Mouse (Mus musculus): Measurements from ENCODE around the gene Eef2kmt.
"Not testable (repeated sequence)": the region's sequence is repeated elsewhere in the genome, so short reads cannot be mapped to it uniquely, and the experiment has no call there.

Gene Eef2kmt

DNA sequence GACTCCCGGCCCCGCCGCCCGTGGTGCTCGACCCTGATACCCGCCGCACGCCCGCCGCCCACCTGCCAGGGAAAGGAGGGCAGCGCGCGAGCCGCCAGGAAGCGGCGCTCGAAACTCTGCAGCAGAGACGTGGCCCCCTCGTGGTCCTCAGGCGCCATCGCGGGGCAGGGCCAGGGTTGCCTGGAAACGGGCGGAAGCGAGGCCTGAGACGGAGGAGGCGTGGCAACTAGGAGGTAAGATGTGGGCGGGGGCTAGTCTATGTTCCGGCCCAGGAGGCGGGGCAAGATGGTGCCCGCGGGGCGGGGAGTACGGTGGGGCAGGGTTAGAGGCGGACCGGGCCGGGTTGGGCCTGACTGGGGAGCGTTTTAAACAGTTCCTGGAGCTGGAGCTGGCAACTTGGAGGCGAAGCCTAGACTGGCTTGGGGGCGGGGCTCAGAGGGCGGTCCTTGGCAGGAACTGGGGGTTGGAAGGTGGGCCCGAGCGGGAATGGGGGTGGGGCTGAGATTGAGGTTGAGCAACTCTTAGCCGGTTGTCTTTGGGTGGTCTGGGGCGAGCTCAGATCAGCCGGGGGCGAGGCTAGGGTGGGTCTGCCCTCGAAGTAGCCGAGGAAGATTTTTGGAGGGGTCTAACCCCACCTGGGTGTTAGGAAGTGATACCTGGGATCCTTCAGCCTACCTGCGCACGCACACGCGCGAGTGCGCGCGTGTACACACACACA lies at the start of gene Eef2kmt:
Eef2kmt (minus strand) TSS at position 205 of the 718 bp plus-strand sequence.
- DNase-seq (ENCODE audit: low spot score), result peak; percentile 98

DNA sequence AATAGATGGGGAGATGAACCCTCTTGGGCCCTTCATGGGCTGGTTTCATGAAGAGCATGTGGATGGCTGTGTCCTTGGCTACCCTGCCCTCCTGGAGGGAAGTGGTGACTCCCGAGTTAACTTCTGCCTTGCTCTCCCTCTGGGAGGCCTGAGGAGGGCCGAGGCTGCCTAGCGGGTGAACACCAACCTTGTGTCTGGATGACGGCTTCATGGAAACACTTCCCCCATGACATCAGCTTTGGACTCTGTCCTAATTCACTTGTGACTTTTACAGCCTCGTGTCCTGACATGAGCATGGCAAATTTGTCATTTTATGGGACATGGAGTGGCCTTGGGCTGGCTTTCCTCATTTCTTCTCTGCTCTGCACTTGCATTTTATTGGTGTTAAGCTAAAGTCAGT lies 39.5 kb upstream of the Eef2kmt start:
- no peak for DNase-seq (ENCODE audit: low spot score)

DNA sequence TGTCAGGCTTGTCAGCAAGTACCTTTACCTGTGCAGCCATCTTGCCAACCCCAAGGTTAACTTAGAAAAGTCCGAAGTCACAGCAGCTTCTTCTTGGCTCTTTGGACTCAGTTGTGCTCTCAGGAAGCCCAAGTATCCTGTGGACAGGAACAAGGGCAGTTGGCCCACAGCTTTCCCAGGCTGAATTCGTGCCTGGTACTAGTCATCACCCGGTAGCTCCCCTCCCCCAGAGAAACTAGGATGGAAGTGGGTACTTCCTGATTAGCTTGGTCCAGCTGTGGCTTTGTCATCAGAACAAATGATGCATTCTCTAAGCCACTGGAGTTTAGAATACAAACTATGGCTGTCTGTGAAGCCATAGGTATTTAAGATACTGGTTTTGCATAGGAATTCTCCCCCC lies 29.6 kb upstream of the Eef2kmt start:
- DNase-seq (ENCODE audit: low spot score), result no peak

DNA sequence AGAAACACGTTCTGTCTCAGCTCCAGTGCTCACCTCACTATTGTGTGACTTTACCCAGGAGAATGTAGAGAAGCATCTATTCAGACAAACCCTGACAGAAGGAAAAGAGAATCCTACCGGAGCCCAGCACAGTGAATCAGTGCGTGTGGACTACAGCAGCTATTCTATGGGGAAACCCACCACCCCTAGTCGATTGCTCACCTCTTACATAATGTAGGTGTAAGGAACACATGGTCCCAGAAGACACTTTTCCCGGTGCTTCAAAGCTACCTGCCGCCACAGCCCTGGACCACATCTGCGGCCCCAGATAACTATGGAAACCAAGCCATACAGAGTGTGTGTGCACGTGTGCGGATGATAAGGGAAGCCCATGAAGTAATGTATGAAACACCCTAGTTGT lies 26.9 kb upstream of the Eef2kmt start:
- no peak for DNase-seq (ENCODE audit: low spot score)

DNA sequence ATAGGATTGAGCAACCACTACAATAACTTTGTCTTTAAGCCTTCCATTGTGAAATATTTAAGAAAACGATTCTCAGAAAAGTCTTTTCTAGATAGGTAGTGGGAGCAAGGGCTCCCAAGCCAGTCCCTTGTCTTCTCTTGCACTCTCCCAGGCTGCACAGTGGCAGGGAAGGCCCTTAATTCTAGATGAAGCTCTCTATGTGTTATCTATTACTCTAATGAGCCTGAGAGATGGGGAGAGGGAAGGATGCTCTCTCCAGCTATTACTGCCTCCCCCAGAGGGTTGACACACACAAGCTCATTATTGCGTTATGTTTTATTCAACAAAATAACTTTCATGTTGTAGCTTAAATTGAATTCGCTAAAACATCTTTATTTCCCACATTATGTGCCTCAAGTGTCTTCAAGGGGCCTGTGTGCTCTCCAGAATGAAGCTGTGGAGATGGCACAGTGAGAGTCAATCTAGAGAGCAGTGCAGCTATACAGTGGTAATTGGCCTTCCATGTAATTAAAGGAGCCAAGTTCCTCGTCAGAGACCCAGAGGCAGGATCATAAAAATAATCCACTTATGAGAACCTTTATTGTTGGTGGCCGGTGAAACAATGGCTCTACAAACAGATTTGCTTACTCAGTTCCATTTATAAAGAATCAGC lies 23.9 kb upstream of the Eef2kmt start:
- no peak for DNase-seq (ENCODE audit: low spot score)

DNA sequence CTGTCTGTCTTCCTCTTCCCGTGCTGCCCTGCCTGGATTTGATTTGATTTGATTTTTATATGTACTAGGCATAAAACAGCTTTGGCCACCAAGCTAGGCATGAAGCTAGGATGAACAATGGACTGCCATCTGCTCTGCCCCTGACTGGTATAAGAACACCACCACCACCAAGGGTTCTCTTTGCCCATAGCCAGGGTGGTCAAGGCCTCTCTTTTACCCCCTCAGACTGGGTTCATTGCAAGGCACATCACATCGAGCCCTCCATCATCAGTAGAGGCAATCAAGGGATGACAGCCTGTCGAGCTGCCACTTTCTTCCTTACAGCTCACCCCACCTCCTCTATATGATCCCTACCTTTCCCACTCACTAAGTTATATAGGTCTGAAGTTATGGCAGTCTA lies 16.6 kb upstream of the Eef2kmt start:
- no peak for DNase-seq (ENCODE audit: low spot score)

DNA sequence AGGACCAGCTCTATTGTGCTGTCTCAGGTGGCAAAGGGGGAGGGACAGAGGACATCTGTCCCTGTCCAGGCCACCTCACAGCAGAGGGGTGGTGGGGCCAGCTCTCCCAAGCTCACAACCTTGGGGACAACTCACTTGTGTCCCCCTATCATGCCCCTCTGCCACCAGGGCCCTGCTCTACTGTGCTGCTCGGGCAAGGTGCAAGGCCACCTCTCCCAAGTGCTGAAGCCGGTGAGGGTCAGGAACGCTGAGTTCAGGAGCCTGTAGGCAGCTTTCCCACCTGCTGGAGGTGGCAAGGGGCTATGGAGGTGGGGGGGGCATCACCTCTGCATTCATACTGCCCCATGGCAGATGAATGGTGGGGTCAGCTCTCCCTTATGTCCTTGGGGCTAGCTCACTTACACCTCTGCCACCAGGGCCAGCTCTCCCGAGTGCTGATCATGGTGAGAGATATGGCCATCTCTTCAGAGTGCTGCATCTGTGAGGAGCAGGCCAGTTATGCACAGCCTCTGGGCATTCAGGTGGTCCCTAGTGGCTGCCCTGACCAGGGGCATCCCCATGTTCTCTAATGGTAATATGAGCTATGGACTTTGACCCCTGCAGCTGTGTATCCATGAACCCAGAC lies 15.7 kb upstream of the Eef2kmt start:
- no peak for DNase-seq (ENCODE audit: low spot score)

DNA sequence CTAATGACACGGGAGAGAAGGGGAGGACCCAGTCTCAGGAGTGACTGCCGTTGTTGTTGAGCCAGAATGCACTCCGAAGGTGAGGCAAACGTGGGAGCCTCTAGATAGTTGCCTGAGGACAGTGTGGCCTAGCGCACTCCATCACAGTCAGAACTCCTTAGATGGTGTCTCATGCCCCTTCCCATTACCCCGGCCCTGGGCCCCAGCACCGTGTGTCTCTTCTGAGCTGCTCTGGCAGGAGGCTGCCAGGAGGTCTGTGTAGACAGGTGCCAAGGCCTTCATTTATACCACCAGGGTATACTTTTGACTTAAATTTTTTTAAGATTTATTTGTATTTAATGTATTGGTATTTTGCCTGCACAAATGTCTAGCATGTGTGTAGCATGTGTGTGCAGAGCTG lies 8.1 kb upstream of the Eef2kmt start:
- DNase-seq (ENCODE audit: low spot score), result no peak

DNA sequence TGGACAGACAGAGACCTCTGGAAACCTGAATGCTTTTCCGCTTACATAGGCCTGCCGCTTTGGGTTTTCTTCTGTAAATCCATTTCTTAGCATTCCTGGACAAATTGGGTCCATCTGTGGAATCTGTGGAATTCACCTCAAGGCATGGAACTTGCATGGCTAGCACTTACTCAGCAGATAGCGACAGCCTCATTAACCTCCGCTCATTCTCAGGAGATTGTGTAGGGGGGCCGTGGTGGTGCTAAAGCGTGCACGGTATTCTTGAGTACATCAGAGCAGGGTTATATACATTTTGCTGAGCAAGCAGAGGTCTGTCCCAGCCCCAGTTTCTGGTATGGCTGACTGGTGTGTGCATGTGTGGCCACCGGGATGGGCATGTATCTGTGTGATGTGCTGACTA lies 7.4 kb upstream of the Eef2kmt start:
- no peak for DNase-seq (ENCODE audit: low spot score)

DNA sequence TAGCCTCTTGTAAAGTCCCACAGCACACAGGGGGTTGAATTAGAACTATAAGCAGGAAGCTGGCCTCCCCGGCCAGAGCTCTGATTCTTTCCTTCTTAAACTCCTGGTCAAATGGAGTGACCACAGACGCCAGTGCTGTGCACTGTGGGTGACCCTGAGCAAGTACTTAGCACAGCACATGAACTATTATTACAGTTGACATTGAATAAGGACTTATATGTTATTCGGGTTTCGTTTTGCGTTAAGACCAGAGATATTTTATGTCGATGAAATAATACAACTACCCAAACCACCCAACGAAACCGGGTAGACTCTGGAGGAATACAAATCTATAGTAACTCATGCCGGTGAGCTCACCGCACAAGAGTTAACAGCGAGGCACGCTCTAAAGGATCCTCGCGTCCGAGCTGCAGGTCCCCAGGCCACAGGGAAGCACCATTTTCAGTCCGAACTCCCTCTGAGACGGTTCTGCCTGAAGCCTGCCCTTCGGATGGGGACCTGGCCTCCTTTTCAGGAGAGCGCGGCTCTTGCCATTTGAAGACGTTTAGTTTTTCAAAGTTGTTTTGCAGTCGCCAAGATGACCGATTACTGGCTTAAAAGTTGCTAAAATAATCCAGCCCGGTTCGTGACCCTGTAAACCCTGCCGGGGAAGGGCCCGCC lies 572 bp downstream of the Eef2kmt start:
- DNase-seq (ENCODE audit: low spot score), result no peak

DNA sequence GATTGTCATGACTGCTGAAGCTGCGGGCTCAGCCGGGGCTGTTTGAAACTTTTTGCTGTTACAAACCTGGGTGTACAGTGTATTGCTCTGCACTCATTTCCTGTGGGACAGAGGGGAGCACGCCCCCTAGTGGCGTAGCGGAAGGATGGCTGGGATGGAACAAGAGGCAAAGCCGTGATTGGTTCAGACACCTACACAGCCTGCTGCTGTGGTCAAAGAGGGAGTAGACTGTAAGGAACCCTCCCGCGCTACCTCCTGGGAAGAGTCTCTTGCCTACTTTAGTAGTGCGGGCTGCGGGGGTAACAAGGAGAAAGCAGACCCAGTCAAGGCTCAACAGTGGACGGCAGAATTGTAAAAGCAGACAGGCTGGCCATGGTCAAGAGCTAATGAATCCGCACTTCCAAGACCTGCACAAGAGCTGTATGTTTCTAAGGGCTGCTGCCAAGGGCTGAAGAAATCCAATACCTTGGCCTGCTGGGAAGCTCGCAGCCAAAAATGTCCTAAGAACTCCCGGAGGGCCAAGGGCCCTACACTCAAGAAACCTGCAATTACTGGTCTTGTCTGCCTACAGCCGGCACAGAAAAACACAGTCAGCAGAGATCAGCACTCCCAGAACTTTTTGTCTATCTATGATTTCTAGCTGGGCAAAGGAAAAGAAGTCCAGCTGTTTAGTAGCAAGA lies 1.3 kb downstream of the Eef2kmt start:
- peak; percentile 77 for DNase-seq (ENCODE audit: low spot score)

DNA sequence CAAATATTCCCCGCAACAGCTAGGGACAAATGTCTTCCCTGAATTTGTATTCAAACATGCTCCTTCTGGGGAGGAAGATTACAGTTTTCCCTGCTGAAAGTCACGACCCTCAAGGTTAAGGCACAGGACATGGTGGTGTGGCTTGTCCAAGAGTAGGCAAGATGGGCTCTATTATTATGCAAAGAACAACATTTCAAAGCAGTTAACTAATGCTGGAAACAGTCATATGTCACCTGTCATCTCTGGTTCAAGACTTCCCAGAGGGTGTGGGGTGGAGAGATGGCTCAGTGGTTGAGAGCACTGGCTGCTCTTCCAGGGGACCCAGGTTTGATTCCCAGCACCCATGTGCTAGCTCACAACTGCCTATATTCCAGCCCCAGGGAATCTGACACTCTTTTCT lies 3.5 kb downstream of the Eef2kmt start:
- DNase-seq (ENCODE audit: low spot score), result no peak

DNA sequence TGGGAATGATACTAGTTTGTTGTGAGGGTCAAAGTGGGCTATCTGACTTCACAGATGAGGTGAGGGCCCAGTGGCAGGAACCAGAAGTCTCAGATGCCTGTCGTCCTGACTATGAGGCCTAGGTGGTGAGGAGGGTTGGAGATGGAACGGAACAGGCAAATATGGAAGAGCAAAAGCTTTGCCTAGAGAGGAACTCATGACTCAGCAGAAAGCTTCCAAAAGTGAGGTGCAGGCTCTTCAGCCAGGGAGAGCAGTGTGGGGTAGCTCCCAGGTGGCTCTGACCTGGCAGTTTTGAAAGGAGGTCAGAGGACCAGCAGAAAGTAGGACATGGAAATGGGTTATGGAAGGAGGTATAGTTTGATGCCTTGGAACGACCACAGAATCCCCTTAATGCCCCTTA lies 4.9 kb downstream of the Eef2kmt start:
- DNase-seq (ENCODE audit: low spot score), result no peak

DNA sequence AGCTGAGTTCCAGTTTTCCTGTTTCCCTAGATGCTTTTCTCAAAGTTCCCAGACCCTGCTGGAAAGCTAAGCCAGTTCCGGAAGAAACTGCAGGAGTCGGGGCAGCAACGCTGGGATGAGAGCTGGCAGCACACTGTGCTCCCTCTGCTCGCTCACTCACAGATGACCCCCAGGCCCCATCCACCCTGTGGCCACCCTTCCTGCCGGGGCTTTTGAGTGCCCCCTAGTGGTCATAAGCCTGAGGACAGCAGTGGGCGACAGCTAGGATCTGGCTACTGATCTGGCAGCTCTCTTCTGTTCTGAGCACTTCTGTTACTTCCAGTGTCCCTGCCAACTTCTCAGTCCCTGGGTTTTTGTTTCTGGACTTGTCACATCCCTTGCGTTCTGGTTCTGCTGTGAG lies 11.4 kb downstream of the Eef2kmt start:
- peak; percentile 55 for DNase-seq (ENCODE audit: low spot score)

DNA sequence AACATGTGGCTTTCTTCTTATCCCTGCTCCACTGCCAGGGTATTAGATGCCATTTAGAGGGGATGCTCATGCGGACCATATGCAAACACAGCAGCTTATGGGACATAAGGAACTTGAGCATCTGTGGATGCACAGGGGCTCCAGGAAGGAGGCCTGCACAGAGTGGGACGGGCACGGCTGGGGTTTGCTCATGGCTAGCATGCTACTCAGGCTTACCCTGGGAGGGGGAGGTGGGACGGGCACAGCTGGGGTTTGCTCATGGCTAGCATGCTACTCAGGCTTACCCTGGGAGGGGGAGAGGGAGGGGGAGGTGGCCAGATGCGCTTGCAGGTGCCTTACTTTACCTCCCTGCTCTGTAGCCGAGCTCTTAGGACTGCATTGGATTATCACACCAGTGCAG lies 12.9 kb downstream of the Eef2kmt start:
- DNase-seq (ENCODE audit: low spot score), result no peak

DNA sequence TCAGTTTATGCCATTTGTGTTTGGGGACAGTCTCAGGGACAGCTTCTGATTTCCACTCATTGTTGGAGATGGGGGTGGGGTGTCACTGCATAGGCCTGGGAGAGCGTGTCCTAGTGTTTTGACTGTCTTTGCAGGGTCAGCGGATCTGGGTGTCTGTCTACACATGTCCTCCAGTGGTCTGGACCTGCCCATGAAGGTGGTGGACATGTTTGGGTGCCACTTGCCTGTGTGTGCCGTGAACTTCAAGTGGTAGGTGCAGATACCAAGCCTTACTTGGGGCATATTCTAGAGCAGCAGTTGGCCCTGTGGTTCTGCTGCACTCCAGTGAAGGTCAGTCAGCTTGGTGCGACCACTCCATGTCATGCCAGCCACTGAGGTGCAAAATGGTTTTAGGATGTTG lies 13.4 kb downstream of the Eef2kmt start:
- DNase-seq (ENCODE audit: low spot score), result no peak

DNA sequence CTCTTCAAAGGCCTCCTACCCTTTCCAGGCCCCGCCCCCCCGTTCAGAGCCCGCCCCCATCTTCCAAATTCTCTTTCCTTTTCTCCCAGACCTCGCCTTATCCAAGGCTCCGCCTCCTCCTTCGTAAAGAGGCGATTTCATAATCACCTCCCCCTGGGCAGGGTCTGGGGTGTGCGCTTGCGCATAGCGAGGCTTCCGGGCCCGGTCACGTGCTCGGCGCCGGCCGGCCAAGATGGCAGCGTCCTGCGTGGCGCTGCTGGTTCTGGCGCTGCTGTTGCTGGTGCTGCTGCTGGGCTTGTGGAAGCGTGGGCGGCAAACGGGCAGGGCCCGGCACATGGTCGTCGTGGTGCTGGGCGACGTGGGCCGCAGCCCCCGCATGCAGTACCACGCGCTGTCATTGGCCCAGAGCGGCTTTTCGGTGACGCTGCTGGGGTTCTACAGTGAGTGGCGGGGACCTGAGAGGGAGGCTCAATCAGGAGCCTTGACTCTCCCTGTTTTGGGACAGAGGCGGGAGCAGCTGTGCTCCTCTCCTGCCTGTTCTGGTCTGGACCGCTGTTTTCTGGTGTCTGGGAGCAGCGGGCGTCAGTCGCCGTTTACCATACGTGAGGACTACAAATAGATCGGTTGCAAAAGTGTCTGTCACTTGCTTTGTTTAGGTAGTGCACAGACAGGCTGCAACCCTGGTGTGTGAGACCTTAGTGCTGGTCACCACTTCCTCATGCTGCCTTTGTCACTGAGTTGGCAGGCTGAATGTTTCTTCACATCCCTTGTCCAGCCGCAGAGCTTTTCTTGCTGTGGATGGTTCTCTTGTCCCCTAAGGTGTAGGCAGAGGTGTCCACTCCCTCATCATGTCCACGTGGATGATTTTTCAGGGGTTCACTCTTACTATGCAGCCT lies 22.1 kb downstream of the Eef2kmt start, which contains the start of gene Alg1:
Alg1 (plus strand) TSS at position 204 of the 896 bp plus-strand sequence.
- peak; percentile 90 for DNase-seq (ENCODE audit: low spot score)

DNA sequence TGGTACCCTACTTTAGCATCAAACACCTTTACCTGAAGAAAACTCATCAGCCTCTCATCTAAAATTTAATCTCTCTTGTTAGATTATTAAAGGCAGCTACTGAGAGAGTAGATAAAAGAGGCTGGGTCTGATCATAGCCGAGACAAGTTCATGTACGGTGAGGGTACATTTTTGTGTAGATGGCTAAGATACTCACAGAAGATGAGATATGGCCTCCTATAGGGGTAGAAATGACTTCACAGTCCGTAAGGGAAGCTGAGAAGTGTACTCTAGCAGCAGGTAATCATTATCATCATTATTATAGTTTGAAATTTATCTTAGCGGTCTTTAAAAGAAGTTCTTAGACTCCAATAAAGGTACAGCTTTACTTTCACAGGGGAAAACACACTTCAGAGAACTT lies 22.8 kb downstream of the Eef2kmt start:
- DNase-seq (ENCODE audit: low spot score), result no peak

DNA sequence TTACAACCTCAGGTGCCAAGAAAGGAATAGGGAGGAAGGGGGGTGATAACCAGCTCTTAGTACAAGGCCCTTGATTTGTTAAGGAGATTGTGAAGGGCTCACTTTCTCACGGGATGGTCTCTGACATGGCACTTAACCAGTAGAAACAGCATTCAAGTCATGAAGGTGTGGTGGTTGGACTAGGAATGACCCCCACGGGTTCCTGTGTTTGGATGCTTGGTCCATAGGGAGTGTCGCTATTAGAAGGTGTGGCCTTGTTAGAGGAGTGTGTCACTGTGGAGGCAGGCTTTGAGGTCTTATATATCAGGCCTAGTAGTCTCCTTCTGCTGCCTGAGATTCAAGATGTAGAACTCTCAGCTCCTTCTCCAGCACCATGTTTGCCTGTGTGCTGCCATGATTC lies 27.7 kb downstream of the Eef2kmt start:
- not testable (repeated sequence) for DNase-seq (ENCODE audit: low spot score)

DNA sequence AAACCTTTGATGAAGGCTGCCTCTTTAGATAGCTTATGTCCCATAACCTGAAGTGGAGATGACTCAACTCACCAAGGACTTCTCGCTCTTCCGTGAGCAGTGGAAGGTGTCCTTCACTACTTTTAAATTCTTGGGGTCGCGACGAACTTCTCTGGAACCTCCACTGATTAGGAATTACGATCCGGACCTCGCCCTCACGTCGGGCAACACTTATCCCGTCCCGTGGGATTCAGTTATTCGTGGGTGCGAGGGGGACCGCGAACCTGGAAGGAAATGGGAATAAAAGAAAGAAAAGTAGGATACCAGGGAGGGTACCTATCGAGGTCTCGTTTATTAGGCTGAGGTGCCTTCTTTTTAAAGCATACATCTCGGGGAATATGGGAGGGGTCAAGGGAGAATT lies 28.3 kb downstream of the Eef2kmt start:
- not testable (repeated sequence) for DNase-seq (ENCODE audit: low spot score)

DNA sequence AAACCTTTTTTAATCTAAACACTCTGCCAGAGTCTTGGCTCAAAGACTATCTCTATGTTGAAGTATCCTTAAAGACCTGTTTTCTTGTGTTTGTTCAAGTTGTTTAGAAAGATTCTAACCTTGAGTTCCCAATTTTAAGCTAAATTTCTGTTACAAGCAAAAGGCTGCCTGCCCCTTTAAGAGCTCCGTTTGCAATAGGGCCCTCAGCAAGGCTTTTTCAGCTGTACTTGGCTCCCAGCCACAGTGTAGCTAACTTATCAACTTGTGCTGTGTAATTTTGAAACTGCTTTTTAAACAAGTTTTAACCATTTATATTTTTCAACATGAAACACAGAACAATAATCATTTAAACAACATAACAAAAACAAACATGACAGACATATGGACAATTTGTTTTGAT lies 29.2 kb downstream of the Eef2kmt start:
- DNase-seq (ENCODE audit: low spot score), result not testable (repeated sequence)
